Comparison of ENCODE assay signal across 10 mouse cellular contexts in the genomic region with DNA sequence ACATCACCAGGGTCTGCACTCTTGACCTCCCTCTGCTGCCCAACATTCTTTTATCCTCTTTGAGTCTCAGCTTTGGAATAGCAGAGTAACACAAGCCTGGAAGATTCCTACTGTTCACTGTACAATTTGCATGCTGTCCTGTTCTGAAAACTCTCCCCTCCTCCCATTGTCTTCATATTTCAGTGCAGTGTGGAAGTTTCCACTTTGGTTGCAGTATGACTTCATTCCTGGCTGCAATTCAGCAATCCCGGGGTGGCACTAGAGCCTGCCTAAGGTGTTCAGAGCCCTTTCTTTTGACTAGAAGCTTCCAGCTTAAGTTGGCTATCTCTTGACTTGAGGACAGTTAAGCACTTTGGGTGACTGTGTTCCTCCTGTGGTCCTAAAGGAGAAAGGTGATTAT. TPM values are rescaled to one million over a fixed set of nuclear protein-coding genes. Genes with fewer than 3 reads are reported as not detected.
A peak's percentile ranks its signal among the peaks of the same experiment; 100 is the strongest.
DNase-seq lines count a peak whose midpoint lies in the region; ATAC-seq lines count a peak whose summit lies in the region.
"Had no signal": no experiment of that assay in that cellular context is flagged by ENCODE, and none has a peak within 500 bp of the region (broad histone marks: within the 10 kb centered on the region; RNA-seq: fewer than 3 reads in every experiment).

No protein-coding gene starts in this region.

- H3K27ac ChIP-seq in midbrain, embryonic 11.5 days (ENCODE audit: low read depth, low read length): no peak overlapping the region
- no peak overlapping the region for H3K27ac ChIP-seq in midbrain, embryonic 10.5 days (replicated peaks)
- H3K27ac ChIP-seq: kidney, postnatal 0 days had no signal

- H3K4me3 ChIP-seq in midbrain, embryonic 11.5 days (ENCODE audit: low read depth, low read length): no peak overlapping the region
- H3K4me3 ChIP-seq in midbrain, embryonic 10.5 days: no peak overlapping the region

- no peak overlapping the region for H3K9ac ChIP-seq in midbrain, embryonic 11.5 days (ENCODE audit: low read length)

- peaks cover 4% of the 10 kb centered on the region; the same call in 1 of the 2 replicates for H3K36me3 ChIP-seq in midbrain, embryonic 11.5 days (ENCODE audit: control insufficient read depth, insufficient read depth, low read length)
- H3K36me3 ChIP-seq in midbrain, embryonic 10.5 days: peaks cover 47% of the 10 kb centered on the region

- peak; percentile 74 for DNase-seq in heart, adult 11 months
- no peak for DNase-seq in heart, postnatal 36 days
- DNase-seq in midbrain, embryonic 11.5 days (ENCODE audit: low spot score, missing footprints): peak; percentile 72
- no peak for DNase-seq in midbrain, embryonic 10.5 days (ENCODE audit: low spot score)
- DNase-seq in cerebellum, postnatal 14 days: peak; percentile 19 to 27
- no peak for DNase-seq in layer of hippocampus, adult 11-12 months (ENCODE audit: low spot score)

- H3K9me3 ChIP-seq in midbrain, embryonic 11.5 days (ENCODE audit: control insufficient read depth, low read length): no peaks in the 10 kb centered on the region
- no peaks in the 10 kb centered on the region for H3K9me3 ChIP-seq in midbrain, embryonic 10.5 days (replicated peaks)

- intact Hi-C loops in heart, postnatal 36 days (cut with DNase I): no loop called here

- 86% methylated on average over 1 of the region's 1 CpGs for WGBS in midbrain, embryonic 11.5 days
- 93% methylated on average over 1 of the region's 1 CpGs for WGBS in midbrain, embryonic 10.5 days

- H3K4me1 ChIP-seq in midbrain, embryonic 11.5 days (ENCODE audit: control insufficient read depth, insufficient read depth, low read length): no peaks in the 10 kb centered on the region
- no peaks in the 10 kb centered on the region for H3K4me1 ChIP-seq in midbrain, embryonic 10.5 days

- H3K27me3 ChIP-seq in midbrain, embryonic 11.5 days (ENCODE audit: control insufficient read depth, insufficient read depth, low read length): no peaks in the 10 kb centered on the region
- H3K27me3 ChIP-seq in midbrain, embryonic 10.5 days (ENCODE audit: low read depth, poor library complexity, severe bottlenecking): no peaks in the 10 kb centered on the region

- ATAC-seq in midbrain, embryonic 11.5 days (ENCODE audit: low FRiP score): no peak
- no peak for ATAC-seq in megakaryocyte-erythroid progenitor cell, adult 5-6 weeks (replicated peaks; ENCODE audit: low FRiP score, low TSS enrichment, poor library complexity, severe bottlenecking)
- ATAC-seq in megakaryocyte progenitor cell, adult 5-6 weeks (replicated peaks; ENCODE audit: poor library complexity): no peak

- H3K4me2 ChIP-seq in midbrain, embryonic 11.5 days: no peak overlapping the region

RNA-seq across cellular contexts. Expression of gene Klrg2, which starts 12.6 kb away (rescaled TPM):
- total RNA-seq in heart, postnatal 36 days (2021): under 1 TPM; 0.33 to 0.51 TPM
- 0.07 and 0.11 TPM in 2 replicates for polyA plus RNA-seq in midbrain, embryonic 11.5 days (2014; fragmentation: Nextera tagmentation; extraction: Ambion mirVana)
- 0.14 TPM in 1 of 2 replicates, not detected in the other for polyA plus RNA-seq in midbrain, embryonic 10.5 days (2016; fragmentation: Nextera tagmentation; extraction: Ambion mirVana)
- not detected in 2 replicates for total RNA-seq in megakaryocyte-erythroid progenitor cell, adult 5-6 weeks (2014; fragmentation: Nextera tagmentation)
- total RNA-seq in megakaryocyte-erythroid progenitor cell, adult 5-6 weeks (2017): not detected in 2 replicates
- total RNA-seq in megakaryocyte progenitor cell, adult 5-6 weeks (2015): 0.05 and 0.22 TPM in 2 replicates
- not detected in 2 replicates for total RNA-seq in megakaryocyte progenitor cell, adult 5-6 weeks (2017)
- polyA plus RNA-seq: forebrain, embryonic 11.5 days had no signal

RNA-seq across cellular contexts. Expression of gene Clec2l, which starts 38.4 kb away (rescaled TPM):
- 1 to 10 TPM; 1.5 to 1.7 TPM for total RNA-seq in heart, postnatal 36 days (2021)
- polyA plus RNA-seq in midbrain, embryonic 11.5 days (2014; fragmentation: Nextera tagmentation; extraction: Ambion mirVana): 2.1 and 2.2 TPM in 2 replicates
- 1.1 and 1.3 TPM in 2 replicates for polyA plus RNA-seq in midbrain, embryonic 10.5 days (2016; fragmentation: Nextera tagmentation; extraction: Ambion mirVana)
- not detected in 2 replicates for total RNA-seq in megakaryocyte-erythroid progenitor cell, adult 5-6 weeks (2014; fragmentation: Nextera tagmentation)
- not detected in 2 replicates for total RNA-seq in megakaryocyte-erythroid progenitor cell, adult 5-6 weeks (2017)
- not detected in 2 replicates for total RNA-seq in megakaryocyte progenitor cell, adult 5-6 weeks (2015)
- not detected in 2 replicates for total RNA-seq in megakaryocyte progenitor cell, adult 5-6 weeks (2017)

Comparison
In these comparisons a context has a peak if more than half of its experiments do, and no peak if none do; other contexts are left out.
1. DNase-seq: peak in heart, adult 11 months (single experiment), midbrain, embryonic 11.5 days (single experiment) and cerebellum, postnatal 14 days (2 of 2); none in heart, postnatal 36 days (0 of 2), midbrain, embryonic 10.5 days (single experiment) and layer of hippocampus, adult 11-12 months (single experiment).